Mouse (Mus musculus) forebrain, embryonic 16.5 days (tissue): ENCODE measurements around the gene Tor1a. TPM values are rescaled to one million over a fixed set of nuclear protein-coding genes. Genes with fewer than 3 reads are reported as not detected.
A peak's percentile ranks its signal among the peaks of the same experiment; 100 is the strongest.
"Not testable (repeated sequence)": the region's sequence is repeated elsewhere in the genome, so short reads cannot be mapped to it uniquely, and the experiment has no call there.

Experiments used
- ATAC-seq: fragments of 200-750 bp; cut with Nextera tagmentation; 2 replicates; pipeline ENCODE4 v1.8.0; 2017; ENCODE audit warnings: mild to moderate bottlenecking, moderate library complexity
- H3K27ac ChIP-seq: fragments of 300-500 bp; sonication (generic); 2 replicates; pipeline ENCODE4 v1.5.1; 2014; ENCODE audit warnings: low read length, control low read depth
- H3K27me3 ChIP-seq: fragments of 300-500 bp; sonication (generic); replicated peaks from 2 replicates; pipeline ENCODE4 v1.6.1; 2014; ENCODE audit warnings: low read length; ENCODE audit not compliant: control insufficient read depth, insufficient read depth
- H3K36me3 ChIP-seq: fragments of 300-500 bp; sonication (generic); 2 replicates; pipeline ENCODE4 v1.6.1; 2014; ENCODE audit not compliant: control insufficient read depth, insufficient read depth
- H3K4me1 ChIP-seq: fragments of 300-500 bp; sonication (generic); replicated peaks from 2 replicates; pipeline ENCODE4 v1.6.1; 2014; ENCODE audit warnings: low read length; ENCODE audit not compliant: control insufficient read depth, insufficient read depth
- H3K4me2 ChIP-seq: fragments of 300-500 bp; sonication (generic); 2 replicates; pipeline ENCODE4 v1.6.1; 2014; ENCODE audit warnings: mild to moderate bottlenecking, low read length, control low read depth
- H3K4me3 ChIP-seq: fragments of 300-500 bp; sonication (generic); replicated peaks from 2 replicates; pipeline ENCODE4 v1.5.1; 2014; ENCODE audit warnings: mild to moderate bottlenecking, low read length, control low read depth
- H3K9ac ChIP-seq: fragments of 300-500 bp; sonication (generic); replicated peaks from 2 replicates; pipeline ENCODE4 v1.6.1; 2014; ENCODE audit warnings: low read depth, low read length, control low read depth
- H3K9me3 ChIP-seq: fragments of 300-500 bp; sonication (generic); 2 replicates; pipeline ENCODE4 v1.6.1; 2016; ENCODE audit warnings: low read length; ENCODE audit not compliant: control insufficient read depth
- WGBS: fragments of 180-500 bp; shearing (Covaris S2); extraction: QIAGEN DNeasy Blood & Tissue Kit; methylation state at CpG from one replicate; pipeline ENCODE4 v1.1.7; 2014; 5-methylcytosine and 5-hydroxymethylcytosine counted together
- polyA plus RNA-seq: library from polyadenylated mRNA; unstranded; fragments of >200 nt; fragmentation: Nextera tagmentation; extraction: Ambion mirVana; gene quantifications from 2 replicates; pipeline ENCODE4 v1.2.1, GENCODE M21; 2015

The Tor1a gene
- polyA plus RNA-seq, 1 experiment from 2014 or later: 105 TPM

- Histone ChIP-seq H3K27ac (no peak overlapping the region), H3K4me1 (peaks cover 3% of the 10 kb centered on the region; the same call in 1 of the 2 replicates), H3K4me3 (no peak overlapping the region), H3K4me2 (no peak overlapping the region), H3K9ac (no peak overlapping the region), H3K9me3 (no peaks in the 10 kb centered on the region), H3K36me3 (no peaks in the 10 kb centered on the region), H3K27me3 (no peaks in the 10 kb centered on the region)
- WGBS: 84% methylated on average over 8 of the region's 8 CpGs
- no peak for ATAC-seq
Measured at GRCm38 (mm10) chr2:30937731-30938130, 30.0 kb downstream of the Tor1a start.

DNA sequence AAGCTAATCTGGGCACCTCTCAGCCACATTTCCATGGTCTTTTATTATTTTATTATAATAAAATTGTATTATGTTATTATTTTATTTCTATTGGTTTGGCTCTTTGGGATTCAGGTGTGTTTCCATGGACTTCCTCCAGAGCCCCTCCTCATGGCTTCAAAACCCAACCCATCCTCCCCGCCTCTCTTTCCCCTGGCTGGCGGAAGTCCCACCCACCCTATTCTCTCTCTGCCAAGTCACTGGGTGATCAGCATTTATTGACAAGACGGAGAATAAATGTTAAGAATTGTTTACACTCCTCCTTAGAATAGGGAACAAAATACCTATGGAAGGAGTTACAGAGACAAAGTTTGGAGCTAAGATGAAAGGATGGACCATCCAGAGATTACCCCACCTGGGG lies 30.9 kb downstream of the Tor1a start:
- no peak overlapping the region for H3K27ac ChIP-seq

DNA sequence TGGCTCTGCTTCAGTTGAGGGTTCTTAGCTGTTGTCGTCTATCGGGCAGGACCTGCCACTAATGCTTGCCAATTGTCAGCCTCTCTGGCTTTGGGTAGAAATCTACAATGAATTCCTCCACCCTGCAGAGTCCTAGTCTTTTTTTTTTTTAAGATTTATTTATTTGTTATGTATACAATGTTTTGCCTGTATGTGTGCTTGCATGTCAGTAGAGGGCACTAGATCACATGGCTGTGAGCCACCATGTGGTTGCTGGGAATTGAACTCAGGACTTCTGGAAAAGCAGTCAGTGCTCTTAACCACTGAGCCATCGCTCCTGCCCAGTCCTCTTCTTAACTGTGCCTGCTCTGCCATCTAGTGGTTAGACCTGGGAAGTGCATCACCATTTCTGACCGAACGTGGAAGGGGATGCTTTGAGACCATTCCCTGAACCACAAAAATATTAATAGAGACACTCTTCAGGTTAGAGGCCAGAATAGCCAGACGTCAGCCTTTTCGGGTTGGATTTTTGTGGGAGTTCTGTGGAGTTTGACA lies 33.7 kb downstream of the Tor1a start:
- H3K4me3 ChIP-seq: no peak overlapping the region
- no peak overlapping the region for H3K9ac ChIP-seq
- no peaks in the 10 kb centered on the region for H3K9me3 ChIP-seq
- H3K36me3 ChIP-seq: no peaks in the 10 kb centered on the region
- peaks cover 8% of the 10 kb centered on the region for H3K4me1 ChIP-seq
- H3K4me2 ChIP-seq: no peak overlapping the region
- ATAC-seq: no peak
- H3K27ac ChIP-seq: no peak overlapping the region
- WGBS: 23% methylated on average over 7 of the region's 7 CpGs
- no peaks in the 10 kb centered on the region for H3K27me3 ChIP-seq

More for the DNA sequence above, 30.9 kb downstream of the Tor1a start:
- Histone ChIP-seq H3K9me3 (no peaks in the 10 kb centered on the region), H3K4me2 (no peak overlapping the region), H3K9ac (no peak overlapping the region), H3K36me3 (no peaks in the 10 kb centered on the region), H3K27me3 (no peaks in the 10 kb centered on the region), H3K4me1 (no peaks in the 10 kb centered on the region), H3K4me3 (no peak overlapping the region)
- WGBS: 62% methylated on average over 3 of the region's 3 CpGs
- no peak for ATAC-seq

GRCm38 (mm10) chr2:30933032-30933431 lies 34.7 kb downstream of the Tor1a start:
- 60% methylated on average over 6 of the region's 6 CpGs for WGBS
- no peak overlapping the region for H3K4me2 ChIP-seq
- no peak overlapping the region for H3K4me3 ChIP-seq
- no peak overlapping the region for H3K27ac ChIP-seq
- no peak for ATAC-seq
- H3K9me3 ChIP-seq: no peaks in the 10 kb centered on the region
- H3K36me3 ChIP-seq: no peaks in the 10 kb centered on the region
- H3K4me1 ChIP-seq: peaks cover 11% of the 10 kb centered on the region
- no peaks in the 10 kb centered on the region for H3K27me3 ChIP-seq
- no peak overlapping the region for H3K9ac ChIP-seq

- no peaks in the 10 kb centered on the region for H3K27me3 ChIP-seq
- no peak overlapping the region for H3K4me3 ChIP-seq
- no peaks in the 10 kb centered on the region for H3K36me3 ChIP-seq
- H3K27ac ChIP-seq: no peak overlapping the region
- H3K4me2 ChIP-seq: no peak overlapping the region
- WGBS: 73% methylated on average over 3 of the region's 3 CpGs
- peaks cover 11% of the 10 kb centered on the region for H3K4me1 ChIP-seq
- no peak overlapping the region for H3K9ac ChIP-seq
- no peak for ATAC-seq
- H3K9me3 ChIP-seq: no peaks in the 10 kb centered on the region
Measured at GRCm38 (mm10) chr2:30931922-30932321, 35.8 kb downstream of the Tor1a start.

DNA sequence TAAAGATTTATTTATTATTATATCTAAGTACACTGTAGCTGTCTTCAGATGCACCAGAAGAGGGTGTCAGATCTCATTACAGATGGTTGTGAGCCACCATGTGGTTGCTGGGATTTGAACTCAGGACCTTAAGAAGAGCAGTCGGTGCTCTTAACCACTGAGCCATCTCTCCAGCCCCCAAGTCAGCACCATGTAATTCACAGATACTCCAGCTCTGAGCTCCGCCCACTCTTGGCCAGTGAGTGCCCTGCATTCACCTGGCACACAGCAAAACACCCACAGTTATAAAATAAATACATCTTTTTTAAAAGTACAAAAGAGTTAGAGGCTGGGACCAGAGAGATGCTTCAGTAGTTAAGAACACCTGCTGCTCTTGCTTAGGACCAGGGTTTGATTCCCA lies 36.9 kb downstream of the Tor1a start:
- H3K4me1 ChIP-seq: peaks cover 11% of the 10 kb centered on the region
- H3K9ac ChIP-seq, H3K4me3 ChIP-seq, H3K27ac ChIP-seq, H3K4me2 ChIP-seq, ATAC-seq, H3K9me3 ChIP-seq, H3K27me3 ChIP-seq, H3K36me3 ChIP-seq: not testable (repeated sequence)
- 85% methylated on average over 2 of the region's 2 CpGs for WGBS

GRCm38 (mm10) chr2:30929483-30930045 lies 38.2 kb downstream of the Tor1a start, which contains the start of gene Ptges:
Ptges (minus strand) TSS chr2:30929863.
- Histone ChIP-seq H3K9ac (peak within 1 kb of the TSS; percentile 56), H3K4me3 (peak within 1 kb of the TSS; percentile 40), H3K4me2 (peak within 1 kb of the TSS; percentile 68), H3K27ac (no peak within 1 kb of the TSS), H3K9me3 (no peaks in the 10 kb centered on the region), H3K36me3 (no peaks in the 10 kb centered on the region), H3K27me3 (no peaks in the 10 kb centered on the region), H3K4me1 (peaks cover 11% of the 10 kb centered on the region)
- WGBS: 1% methylated on average over 23 of the region's 23 CpGs
- peak; percentile 77 for ATAC-seq

GRCm38 (mm10) chr2:30928893-30929482 lies 38.7 kb downstream of the Tor1a start:
- Histone ChIP-seq H3K4me1 (peaks cover 11% of the 10 kb centered on the region), H3K9me3 (no peaks in the 10 kb centered on the region), H3K27me3 (no peaks in the 10 kb centered on the region), H3K27ac (no peak overlapping the region), H3K4me2 (peak overlapping the region; percentile 68), H3K36me3 (no peaks in the 10 kb centered on the region), H3K4me3 (peak overlapping the region; percentile 40), H3K9ac (0 out of 2 replicates have a peak overlapping the region, but pooled peaks have one; percentile 9)
- ATAC-seq: peak; percentile 24; the same call in 1 of the 2 replicates
- WGBS: 30% methylated on average over 12 of the region's 12 CpGs

DNA sequence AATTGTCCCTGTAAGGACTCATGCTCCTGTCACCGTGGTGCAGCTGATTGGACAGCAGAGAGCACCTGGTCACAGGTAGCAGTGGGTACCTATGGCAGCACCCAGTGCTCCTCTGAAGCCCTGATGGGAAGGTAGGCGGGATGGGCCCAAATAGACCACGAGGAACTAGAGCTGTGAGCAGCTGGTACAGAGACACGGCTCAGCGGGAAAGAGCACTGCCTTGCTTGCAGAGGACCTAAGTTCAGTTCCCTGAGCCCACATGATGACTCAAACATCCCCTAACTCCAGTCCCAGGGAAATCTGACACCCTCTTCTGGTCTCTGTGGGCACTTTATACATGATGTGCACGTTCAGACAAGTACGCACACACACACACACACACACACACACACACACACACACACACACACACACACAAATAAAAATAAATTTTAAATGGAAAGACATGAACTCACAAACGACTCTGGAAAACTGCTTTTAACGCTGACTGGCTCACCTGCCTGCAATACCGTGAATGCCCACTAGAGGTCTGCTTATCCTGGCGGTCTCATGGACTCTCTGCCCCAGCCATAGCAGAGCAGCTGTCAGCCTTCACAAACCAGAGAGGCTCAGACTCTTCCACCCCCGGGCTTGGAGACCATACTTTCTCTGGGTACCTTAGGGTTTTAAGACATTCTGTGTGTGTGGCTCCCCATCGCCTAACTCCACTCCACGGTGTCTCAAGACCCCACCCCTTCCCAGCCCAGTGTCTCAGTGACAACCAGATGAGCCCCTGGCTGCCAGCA lies 39.7 kb downstream of the Tor1a start:
- Histone ChIP-seq H3K27ac (no peak overlapping the region), H3K4me2 (no peak overlapping the region), H3K9me3 (no peaks in the 10 kb centered on the region), H3K4me3 (no peak overlapping the region), H3K4me1 (peaks cover 11% of the 10 kb centered on the region), H3K27me3 (no peaks in the 10 kb centered on the region), H3K36me3 (no peaks in the 10 kb centered on the region), H3K9ac (no peak overlapping the region)
- peak; percentile 63; the same call in 1 of the 2 replicates for ATAC-seq
- 24% methylated on average over 14 of the region's 14 CpGs for WGBS
